Mouse (Mus musculus): ENCODE data around the gene Fanca. TPM values are rescaled to one million over a fixed set of nuclear protein-coding genes. Genes with fewer than 3 reads are reported as not detected.

Fanca gene
- polyA plus RNA-seq, 1 experiment from 2014 or later, result 5.4 TPM

DNA sequence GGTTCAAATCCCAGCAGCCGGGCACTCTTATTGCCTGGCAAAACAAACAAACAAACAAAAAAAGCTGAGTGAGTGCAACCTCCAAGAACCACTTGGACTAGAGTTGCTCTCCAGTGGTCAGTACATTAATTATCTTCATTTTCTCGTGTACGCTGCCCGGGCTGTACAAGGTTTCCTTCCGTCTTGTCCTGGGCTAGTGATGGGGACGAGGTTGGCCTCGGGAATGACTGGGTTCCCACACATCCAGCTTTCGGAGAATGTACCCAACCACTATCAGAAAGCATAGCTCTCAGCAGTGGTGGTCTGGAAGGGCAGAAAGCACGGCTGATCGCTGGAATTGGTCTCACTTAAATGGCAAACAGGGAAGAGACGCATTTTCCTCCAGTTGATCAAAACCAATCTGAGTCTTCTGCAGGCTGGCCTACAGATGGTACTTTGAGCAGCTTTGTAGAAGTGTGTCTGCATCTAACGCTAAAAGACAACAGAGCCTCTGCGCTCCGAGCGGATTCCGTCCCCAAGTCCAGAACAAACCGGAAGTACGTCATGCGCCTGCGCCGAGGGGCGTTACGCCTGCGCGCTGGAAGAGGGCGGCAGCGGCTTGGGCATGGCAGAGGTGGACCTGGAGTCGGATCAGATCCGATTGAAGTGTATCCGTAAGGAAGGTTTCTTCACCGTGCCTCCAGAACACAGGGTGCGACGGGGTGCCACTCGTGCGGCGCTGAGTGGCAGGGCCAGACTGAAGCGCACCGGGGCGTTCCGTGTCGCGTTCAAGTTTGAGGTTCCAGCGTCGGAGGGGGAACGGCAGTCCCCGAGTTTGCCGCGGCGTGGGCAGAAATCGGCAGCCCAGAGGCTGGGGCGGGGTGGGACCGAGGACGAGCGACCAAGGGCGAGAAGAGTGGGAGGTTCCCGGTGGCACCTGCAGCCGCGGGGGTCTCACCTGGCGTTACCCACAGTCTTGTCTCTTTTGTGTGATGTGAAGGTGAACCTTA is 93.8 kb downstream of the Fanca start, which contains the start of gene Cdk10:
Gene Cdk10 (plus strand): TSS at position 565 of the 989 bp plus-strand sequence.
- peak; percentile 93 for ATAC-seq
- Histone ChIP-seq H3K9me3 (replicated peaks; ENCODE audit: control insufficient read depth, low read length, poor library complexity, severe bottlenecking) (no peaks in the 10 kb centered on the region), H3K27me3 (ENCODE audit: control insufficient read depth, insufficient read depth, low read depth, low read length) (no peaks in the 10 kb centered on the region), H3K9ac (ENCODE audit: low read depth, low read length) (peak within 1 kb of the TSS; percentile 89), H3K4me2 (ENCODE audit: low read length) (peak within 1 kb of the TSS; percentile 99), H3K4me1 (ENCODE audit: control insufficient read depth, insufficient read depth, low read length) (peaks cover 11% of the 10 kb centered on the region), H3K27ac (ENCODE audit: low read length) (peak within 1 kb of the TSS; percentile 91), H3K36me3 (ENCODE audit: control insufficient read depth, insufficient read depth, low read length) (peaks cover 14% of the 10 kb centered on the region), H3K4me3 (ENCODE audit: low read depth, low read length) (peak within 1 kb of the TSS; percentile 70)
- 4% methylated on average over 59 of the region's 59 CpGs for WGBS

- Histone ChIP-seq H3K4me3 (ENCODE audit: low read depth, low read length) (no peak overlapping the region), H3K9me3 (replicated peaks; ENCODE audit: control insufficient read depth, low read length, poor library complexity, severe bottlenecking) (no peaks in the 10 kb centered on the region), H3K27me3 (ENCODE audit: control insufficient read depth, insufficient read depth, low read depth, low read length) (no peaks in the 10 kb centered on the region), H3K9ac (ENCODE audit: low read depth, low read length) (no peak overlapping the region), H3K27ac (ENCODE audit: low read length) (no peak overlapping the region), H3K4me1 (ENCODE audit: control insufficient read depth, insufficient read depth, low read length) (peaks cover 11% of the 10 kb centered on the region), H3K36me3 (ENCODE audit: control insufficient read depth, insufficient read depth, low read length) (no peaks in the 10 kb centered on the region), H3K4me2 (ENCODE audit: low read length) (no peak overlapping the region)
- 79% methylated on average over 1 of the region's 1 CpGs for WGBS
- ATAC-seq, result no peak
Observed at GRCm38 (mm10) chr8:123220917-123221316, 97.5 kb downstream of the Fanca start.

Other genes starting within 250 kb of the Fanca start
- gene Rpl13, start 216.2 kb downstream of the Fanca start, polyA plus RNA-seq (2015; fragmentation: Nextera tagmentation; extraction: Ambion mirVana), result 639 and 669 TPM in 2 replicates
- gene Cpne7, start 201.2 kb downstream of the Fanca start, polyA plus RNA-seq (2015; fragmentation: Nextera tagmentation; extraction: Ambion mirVana), result 10.1 and 17.1 TPM in 2 replicates
- 0.40 and 0.42 TPM in 2 replicates for gene Sult5a1, start 160.3 kb downstream of the Fanca start, polyA plus RNA-seq (2015; fragmentation: Nextera tagmentation; extraction: Ambion mirVana)
- gene Dpep1, start 132.3 kb downstream of the Fanca start, polyA plus RNA-seq (2015; fragmentation: Nextera tagmentation; extraction: Ambion mirVana), result 0.14 and 0.40 TPM in 2 replicates
- gene Chmp1a, start 105.8 kb downstream of the Fanca start, polyA plus RNA-seq (2015; fragmentation: Nextera tagmentation; extraction: Ambion mirVana), result 231 and 232 TPM in 2 replicates
- gene Spata33, start 105.7 kb downstream of the Fanca start, polyA plus RNA-seq (2015; fragmentation: Nextera tagmentation; extraction: Ambion mirVana), result 7.0 and 8.5 TPM in 2 replicates
- gene Cdk10, start 93.7 kb downstream of the Fanca start, polyA plus RNA-seq (2015; fragmentation: Nextera tagmentation; extraction: Ambion mirVana), result 53.8 and 54.4 TPM in 2 replicates
- 8.2 and 12.1 TPM in 2 replicates for gene Spata2l, start 82.3 kb downstream of the Fanca start, polyA plus RNA-seq (2015; fragmentation: Nextera tagmentation; extraction: Ambion mirVana)
- gene Zfp276, start 64.4 kb downstream of the Fanca start, polyA plus RNA-seq (2015; fragmentation: Nextera tagmentation; extraction: Ambion mirVana), result 24.3 and 24.4 TPM in 2 replicates
- gene Vps9d1, start 64.2 kb downstream of the Fanca start, polyA plus RNA-seq (2015; fragmentation: Nextera tagmentation; extraction: Ambion mirVana), result 63.8 and 69.0 TPM in 2 replicates
- gene Spire2, start 14.1 kb upstream of the Fanca start, polyA plus RNA-seq (2015; fragmentation: Nextera tagmentation; extraction: Ambion mirVana), result 39.1 and 42.3 TPM in 2 replicates
- gene Tcf25, start 55.2 kb upstream of the Fanca start, polyA plus RNA-seq (2015; fragmentation: Nextera tagmentation; extraction: Ambion mirVana), result 338 and 394 TPM in 2 replicates
- 0.08 and 0.11 TPM in 2 replicates for gene Mc1r, start 88.5 kb upstream of the Fanca start, polyA plus RNA-seq (2015; fragmentation: Nextera tagmentation; extraction: Ambion mirVana)
- gene Tubb3, start 92.8 kb upstream of the Fanca start, polyA plus RNA-seq (2015; fragmentation: Nextera tagmentation; extraction: Ambion mirVana), result 2,090 and 2,148 TPM in 2 replicates
- 45.4 and 49.5 TPM in 2 replicates for gene Def8, start 105.0 kb upstream of the Fanca start, polyA plus RNA-seq (2015; fragmentation: Nextera tagmentation; extraction: Ambion mirVana)
- 55.3 and 58.6 TPM in 2 replicates for gene Afg3l1, start 159.3 kb upstream of the Fanca start, polyA plus RNA-seq (2015; fragmentation: Nextera tagmentation; extraction: Ambion mirVana)
- 95.9 and 103 TPM in 2 replicates for gene Dbndd1, start 196.9 kb upstream of the Fanca start, polyA plus RNA-seq (2015; fragmentation: Nextera tagmentation; extraction: Ambion mirVana)
- gene Gas8, start 200.3 kb upstream of the Fanca start, polyA plus RNA-seq (2015; fragmentation: Nextera tagmentation; extraction: Ambion mirVana), result 43.9 and 48.2 TPM in 2 replicates

Data from midbrain, embryonic 16.5 days (tissue).